Mouse (Mus musculus) adrenal gland, postnatal 10 days (tissue): ENCODE data around the gene Slc7a7. TPM values are rescaled to one million over a fixed set of nuclear protein-coding genes. Genes with fewer than 3 reads are reported as not detected.

Source experiments
- DNase-seq: peaks from one replicate; pipeline ENCODE4 v3.0.0; 2021; ENCODE audit warnings: mixed read lengths
- long read RNA-seq, 2 experiments: library from polyadenylated mRNA; stranded (forward); transcript quantifications; one replicate each; pipeline ENCODE4 v2.0.0; 2021
- total RNA-seq, 2 experiments: library from RNA; stranded (reverse); gene quantifications; 2 replicates each; pipeline ENCODE4 v1.2.3; 2021

Slc7a7 gene
- total RNA-seq, result 1 to 10 TPM; 6.2 to 7.9 TPM
- long read RNA-seq, experiment 1, partial matches to known transcripts, result 2 of 5 reads
- long read RNA-seq, experiment 1, other reads (novel, unspliced or antisense), result 3 of 5 reads
- long read RNA-seq, experiment 2, partial matches to known transcripts, result 1 of 9 reads
- long read RNA-seq, experiment 2, other reads (novel, unspliced or antisense), result 7 of 9 reads

DNA sequence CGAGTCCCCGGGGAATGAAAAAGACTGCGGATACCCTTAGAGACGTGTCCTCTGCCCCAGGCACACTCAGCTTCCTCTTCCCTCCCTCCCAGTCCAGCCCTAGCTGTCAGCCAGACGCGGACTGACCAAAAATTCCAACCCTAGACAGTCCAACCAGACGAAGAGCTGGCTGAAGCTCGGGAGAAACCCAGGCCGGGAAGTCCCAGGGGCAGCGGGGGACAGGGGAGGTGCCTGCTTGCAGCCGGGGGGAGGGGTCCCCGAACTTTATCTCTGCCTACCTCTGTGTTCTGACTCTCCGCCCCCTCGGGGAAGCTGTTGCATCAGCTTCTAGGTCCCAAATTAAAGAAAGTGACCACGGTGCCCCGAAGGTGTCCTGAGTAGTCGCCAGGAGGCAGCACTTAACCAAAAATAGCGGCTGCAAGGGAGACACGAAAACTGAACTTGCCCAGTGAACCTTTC, at the start of gene Slc7a7:
Slc7a7 (minus strand) TSS at position 158 of the 459 bp plus-strand sequence.
- DNase-seq, result peak; percentile 45

DNA sequence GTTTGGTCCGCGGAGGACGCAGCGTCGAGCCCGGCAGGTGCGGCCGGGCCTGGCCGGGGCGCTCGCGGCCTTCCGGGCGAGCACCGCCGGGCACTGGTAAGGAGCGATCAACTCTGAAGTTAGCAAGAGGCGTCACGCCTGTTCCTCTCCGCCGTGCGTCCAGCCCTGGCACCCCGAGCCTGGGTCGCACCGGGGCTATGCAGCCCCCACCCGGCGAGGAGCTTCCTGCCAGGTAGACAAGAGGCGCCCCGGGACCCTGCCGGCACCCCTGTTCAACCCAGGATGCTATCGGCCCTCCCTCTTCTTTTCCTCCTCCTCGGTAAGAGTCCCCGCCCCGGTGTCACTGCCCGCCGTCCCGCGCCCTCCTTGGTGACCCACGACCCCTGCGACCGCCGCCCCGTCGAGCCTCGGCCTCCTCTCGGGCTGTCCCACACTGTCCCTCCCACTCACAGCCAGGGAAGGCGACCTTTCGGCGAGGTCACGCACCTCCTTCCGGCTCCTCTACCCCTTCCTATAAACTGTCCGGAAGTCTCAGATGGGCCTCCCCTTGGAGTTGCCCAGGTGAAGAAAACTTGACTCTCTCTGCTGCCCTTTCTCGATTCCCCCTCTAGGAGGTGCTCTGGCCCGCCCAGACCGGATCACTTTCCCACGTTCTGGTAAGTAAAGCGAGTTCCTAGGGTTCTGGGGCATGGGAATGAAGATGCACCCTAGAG, 46.9 kb upstream of the Slc7a7 start:
- DNase-seq, result peak; percentile 76

- peak; percentile 94 for DNase-seq
Measured at GRCm38 (mm10) chr14:54463959-54464292, 46.3 kb upstream of the Slc7a7 start, which contains the start of gene Lrp10. Lrp10 (plus strand) TSS chr14:54464137.

DNA sequence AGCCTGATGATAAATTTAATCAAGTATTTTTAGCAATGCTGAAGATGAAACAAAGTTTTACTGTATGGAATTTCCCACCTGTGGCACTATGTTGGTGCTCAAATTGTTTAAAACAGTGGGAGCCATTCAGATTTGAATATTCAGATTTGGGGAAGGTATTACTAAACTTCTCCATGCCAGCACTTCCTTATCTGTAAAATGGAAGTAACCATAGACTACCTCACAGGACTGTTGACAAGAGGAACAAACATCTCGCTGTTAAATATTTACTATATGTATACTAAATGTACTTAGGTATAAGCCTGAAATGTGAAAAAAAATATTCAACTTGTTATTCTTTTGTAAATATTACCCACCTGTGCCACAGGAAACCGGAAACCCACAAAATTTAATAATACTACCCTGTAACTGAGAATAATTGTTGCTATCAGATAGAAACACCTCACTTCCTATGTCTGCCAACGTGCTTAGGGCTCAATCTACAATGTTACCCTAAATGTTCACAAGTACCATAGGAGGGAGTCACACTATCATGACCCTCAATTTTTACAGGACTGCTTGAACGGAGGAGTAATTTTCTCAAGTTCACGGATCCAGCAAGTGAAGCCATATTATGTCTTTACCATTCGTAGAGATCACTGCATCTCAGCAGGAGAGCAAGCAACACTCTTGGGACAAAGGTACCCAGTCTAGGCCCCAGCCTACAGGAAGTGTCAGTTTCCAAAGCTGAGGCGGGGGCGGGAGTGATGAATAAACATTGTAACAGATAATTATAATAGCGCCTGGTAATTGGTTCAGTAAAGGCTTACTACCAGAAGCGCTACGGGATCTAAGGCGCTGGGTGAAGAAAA, 45.8 kb upstream of the Slc7a7 start:
- no peak for DNase-seq

GRCm38 (mm10) chr14:54462146-54462545, 44.6 kb upstream of the Slc7a7 start:
- no peak for DNase-seq

DNA sequence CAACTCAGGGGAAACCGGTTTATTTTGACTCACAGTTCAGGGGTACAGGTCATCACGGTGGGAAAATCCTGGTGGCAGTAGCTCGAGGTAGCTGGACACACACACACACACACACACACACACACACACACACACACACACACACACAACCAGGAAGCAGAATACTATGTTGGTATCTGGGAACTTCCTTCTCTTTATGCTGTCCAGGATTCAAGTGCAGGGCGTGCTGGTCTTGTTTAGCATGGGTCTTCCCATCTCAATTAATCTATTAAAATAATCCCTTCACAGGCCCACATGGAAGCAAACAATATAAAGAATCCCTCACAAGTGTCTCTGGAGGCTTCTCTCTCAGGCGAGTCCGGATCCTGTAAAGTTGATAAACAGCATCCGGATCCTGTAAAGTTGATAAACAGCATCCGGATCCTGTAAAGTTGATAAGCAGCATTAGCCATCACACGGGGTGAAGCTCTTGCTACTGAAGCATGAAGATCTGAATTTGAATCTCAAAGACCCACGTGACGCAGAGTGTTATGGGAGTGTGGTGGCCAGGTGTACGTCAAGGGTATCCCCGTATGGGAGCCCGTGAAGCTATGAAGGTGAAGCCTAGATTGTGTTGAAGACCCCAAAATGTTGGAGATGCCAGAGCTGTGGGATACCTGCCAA, 40.5 kb upstream of the Slc7a7 start:
- no peak for DNase-seq

DNA sequence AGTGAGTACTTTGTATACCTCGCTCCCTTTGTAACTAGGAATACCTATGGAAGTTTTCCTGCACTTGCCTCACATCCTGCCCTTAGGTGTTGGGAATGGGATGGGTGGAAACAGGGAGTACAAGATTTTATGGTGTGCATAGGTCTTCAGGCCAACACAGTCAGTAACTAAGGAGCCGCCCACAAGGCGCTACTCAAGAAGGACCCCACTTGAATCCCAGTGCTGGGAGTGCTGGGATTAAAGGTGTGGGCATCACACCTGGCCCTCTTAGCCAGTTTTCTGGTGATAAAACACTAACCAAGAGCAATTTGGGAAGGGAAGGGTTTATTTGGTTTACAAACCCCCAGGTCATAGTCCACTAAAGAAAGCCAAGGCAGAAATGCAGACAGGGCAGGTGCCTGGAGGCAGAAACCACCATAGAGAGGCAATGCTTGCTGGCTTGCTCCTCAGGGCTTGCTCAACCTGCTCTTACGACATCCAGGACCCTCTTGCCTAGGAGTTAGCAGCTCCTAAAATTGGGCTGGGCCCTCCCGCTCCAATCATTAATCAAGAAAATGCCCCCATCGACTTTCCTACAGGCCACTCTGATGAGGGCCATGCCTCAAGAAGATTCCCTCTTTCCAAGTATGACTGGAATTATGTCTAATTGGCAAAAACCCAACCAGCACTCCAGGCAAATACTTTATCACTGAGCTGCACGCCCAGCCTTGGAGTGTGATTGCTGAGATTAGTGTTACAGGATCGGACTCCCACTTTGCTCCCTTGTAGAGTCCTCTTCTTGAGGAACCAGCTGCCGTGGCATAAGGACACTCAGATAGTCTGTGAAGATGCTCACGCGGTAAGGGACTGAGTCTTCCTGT, 37.3 kb upstream of the Slc7a7 start:
- DNase-seq, result no peak

DNA sequence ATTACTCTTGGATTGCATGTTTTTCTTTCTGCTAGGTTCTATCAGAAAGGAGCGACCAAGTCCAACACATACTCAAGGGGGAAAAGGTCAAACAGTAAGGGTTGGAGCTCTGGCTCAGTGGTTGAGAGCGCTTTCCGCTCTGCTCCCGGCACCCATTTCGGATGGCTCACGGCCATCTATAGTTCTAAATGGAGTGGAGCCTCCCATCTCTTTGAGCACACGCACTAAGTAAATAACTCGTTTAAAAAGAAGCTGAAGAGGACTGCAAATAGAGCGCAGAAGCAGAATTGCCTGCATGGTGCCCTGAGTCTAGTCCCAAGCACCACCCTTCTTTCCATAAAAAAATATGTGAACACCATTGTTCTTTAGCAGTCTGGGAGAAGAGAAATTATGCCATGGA, 36.0 kb upstream of the Slc7a7 start:
- no peak for DNase-seq

DNA sequence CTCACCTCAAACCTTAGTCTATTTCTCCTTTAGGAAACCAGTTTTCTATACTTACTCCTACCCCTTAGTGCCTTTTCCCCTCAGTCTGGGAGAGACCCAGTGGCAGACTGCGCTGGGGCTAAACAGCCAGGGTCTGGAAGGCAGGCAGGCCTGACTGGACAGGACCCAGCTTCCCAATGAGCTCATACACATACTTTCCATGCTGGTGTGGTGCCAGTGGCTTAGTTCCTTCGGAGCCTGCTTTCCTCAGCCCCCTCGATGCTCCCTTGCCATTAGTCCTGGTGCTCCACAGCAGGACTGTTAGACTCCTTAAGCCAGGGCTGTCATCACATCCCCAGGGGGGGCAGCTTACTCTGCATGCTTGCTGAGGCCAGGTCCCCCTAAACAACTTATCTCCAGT, 27.9 kb upstream of the Slc7a7 start:
- no peak for DNase-seq

DNA sequence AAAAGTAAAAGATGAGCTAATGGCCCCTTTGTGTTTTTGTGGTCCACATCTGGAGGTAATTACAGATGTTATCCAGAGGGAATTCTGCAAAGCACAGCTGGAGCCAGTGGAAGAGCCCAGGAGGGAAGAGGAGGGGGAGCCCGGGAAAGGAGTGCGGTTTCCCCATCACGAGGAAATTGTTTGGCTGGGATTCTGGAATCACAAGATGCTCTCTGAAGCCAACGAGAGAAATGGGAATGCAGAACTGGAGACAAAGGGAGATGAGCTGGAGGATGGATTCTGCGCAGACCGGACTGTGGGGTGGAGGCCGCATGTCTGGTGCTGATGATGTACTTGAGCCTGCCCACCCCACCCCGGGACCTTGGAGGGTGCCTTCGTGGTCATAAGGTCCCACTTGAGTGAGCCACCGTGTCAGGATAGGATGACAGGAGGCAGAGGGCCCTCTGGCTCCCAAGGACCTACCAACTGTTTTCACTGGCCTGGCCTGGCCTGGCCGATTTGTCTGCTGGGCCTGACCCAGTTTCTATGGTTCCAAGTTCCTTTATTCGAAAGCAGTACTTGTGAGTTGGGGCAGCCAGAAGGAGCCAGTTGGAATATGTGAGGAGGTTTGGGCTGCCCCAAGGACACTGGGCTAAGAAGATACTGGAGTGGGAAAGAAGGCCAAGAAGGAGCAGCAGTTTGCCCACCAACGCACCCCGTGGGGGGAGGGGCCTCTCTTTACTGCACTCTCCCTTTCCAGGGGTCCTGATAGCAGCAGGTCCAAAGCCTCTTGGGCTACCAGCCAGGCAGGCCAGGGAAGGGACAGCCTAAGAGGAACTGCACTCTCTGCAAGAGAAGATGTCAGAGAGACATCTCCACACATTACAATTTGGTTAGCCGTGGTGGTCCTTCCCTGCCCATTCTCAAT, 26.4 kb upstream of the Slc7a7 start:
- DNase-seq, result peak; percentile 24

- DNase-seq, result peak; percentile 63
Measured at GRCm38 (mm10) chr14:54443196-54443595, 25.6 kb upstream of the Slc7a7 start.

DNA sequence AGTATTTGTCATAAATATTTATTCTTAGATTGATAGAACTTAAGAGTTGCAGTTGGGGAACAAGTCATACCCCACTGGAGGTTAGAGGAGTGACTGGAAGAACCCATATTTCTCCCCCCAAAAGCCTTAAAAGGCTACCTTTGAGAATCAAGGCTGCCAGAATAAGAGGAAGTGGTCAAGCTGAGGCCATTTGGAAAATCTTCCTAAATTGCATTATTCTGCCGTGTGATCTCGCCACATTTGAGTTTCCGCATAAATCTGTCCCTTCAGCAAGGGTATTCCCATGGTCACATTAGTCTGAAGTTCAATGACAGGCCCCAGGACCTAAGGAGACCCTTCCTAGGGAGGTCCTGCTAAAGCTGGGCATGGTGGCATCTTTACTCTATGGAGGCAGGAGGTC, 25.0 kb upstream of the Slc7a7 start:
- DNase-seq, result no peak

DNA sequence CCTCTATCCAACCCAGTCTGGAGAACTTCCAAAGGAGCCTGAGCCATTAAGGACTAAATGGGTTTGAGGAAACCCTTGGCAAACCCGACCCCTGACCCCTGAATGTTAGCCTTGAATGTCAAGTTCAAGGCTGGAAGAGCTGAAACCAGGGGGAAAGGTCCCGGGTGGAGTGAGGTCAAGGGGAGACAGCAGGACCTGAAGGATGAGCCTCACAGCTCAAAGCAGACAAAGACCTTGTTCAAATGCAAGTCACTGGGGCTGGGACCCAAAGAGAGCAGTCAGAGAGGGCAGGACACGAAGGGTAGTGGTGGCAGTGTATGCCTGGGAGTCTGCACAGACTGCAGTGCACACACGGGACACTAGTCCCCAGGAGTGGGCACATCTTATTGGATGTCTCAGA, 23.8 kb upstream of the Slc7a7 start:
- no peak for DNase-seq

DNA sequence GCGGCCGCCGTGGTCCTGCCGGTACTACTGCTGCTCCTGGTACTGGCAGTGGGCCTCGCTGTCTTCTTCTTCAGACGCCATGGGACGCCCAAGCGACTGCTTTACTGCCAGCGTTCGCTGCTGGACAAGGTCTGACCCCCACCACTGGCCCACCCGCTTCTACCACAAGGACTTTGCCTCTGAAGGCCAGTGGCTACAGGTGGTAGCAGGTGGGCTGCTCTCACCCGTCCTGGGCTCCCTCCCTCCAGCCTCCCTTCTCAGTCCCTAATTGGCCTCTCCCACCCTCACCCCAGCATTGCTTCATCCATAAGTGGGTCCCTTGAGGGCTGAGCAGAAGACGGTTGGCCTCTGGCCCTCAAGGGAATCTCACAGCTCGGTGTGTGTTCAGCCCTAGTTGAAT, 23.0 kb upstream of the Slc7a7 start:
- DNase-seq, result no peak

DNA sequence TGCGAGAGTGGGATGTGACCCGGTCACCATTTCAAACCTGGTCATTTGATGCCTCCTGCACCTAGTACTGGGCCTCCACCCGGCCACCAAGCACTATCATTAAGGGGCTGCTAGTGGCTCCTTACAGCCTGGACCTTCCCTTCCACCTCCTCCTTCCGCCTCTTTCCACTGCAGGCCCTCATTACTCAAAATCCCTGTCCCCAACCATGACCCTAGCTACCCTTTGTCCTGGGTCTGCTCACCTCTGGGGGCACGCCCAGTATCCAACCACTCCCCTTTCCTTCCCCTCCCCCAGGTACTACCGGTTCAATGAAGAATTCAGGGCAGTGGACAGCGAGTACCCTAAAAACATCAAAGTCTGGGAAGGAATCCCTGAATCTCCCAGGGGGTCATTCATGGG, 22.0 kb upstream of the Slc7a7 start:
- no peak for DNase-seq

DNA sequence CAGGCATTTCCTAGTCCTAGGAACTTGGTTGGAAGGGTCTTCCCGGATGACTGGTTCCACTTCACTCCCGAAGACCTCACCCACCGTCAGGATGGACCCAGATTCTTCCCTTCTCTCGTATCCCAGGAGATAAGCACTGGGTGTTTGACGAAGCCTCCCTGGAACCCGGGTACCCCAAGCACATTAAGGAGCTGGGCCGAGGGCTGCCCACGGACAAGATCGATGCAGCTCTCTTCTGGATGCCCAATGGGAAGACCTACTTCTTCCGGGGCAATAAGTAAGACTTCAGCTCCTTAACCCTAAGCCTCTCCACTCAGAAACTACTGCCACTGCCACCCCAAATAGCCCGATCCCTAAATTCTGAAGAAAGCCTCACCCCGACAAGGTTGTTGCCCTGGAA, 21.6 kb upstream of the Slc7a7 start:
- no peak for DNase-seq

- DNase-seq, result no peak
Measured at GRCm38 (mm10) chr14:54435194-54435918, 17.8 kb upstream of the Slc7a7 start.

GRCm38 (mm10) chr14:54433941-54434531, 16.5 kb upstream of the Slc7a7 start:
- DNase-seq, result no peak
